Mouse (Mus musculus) heart, embryonic 11.5 days (tissue): Measurements from ENCODE around the gene Nav2. TPM values are rescaled to one million over a fixed set of nuclear protein-coding genes. Genes with fewer than 3 reads are reported as not detected.

ENCODE experiments used
- ATAC-seq: fragments of 200-750 bp; cut with Nextera tagmentation; replicated peaks from 2 replicates; pipeline ENCODE4 v1.8.0; 2017; ENCODE audit warnings: moderate library complexity; ENCODE audit not compliant: insufficient number of reproducible peaks, low FRiP score, low TSS enrichment
- H3K27ac ChIP-seq: fragments of 300-500 bp; sonication (generic); 2 replicates; pipeline ENCODE4 v1.5.1; 2014; ENCODE audit warnings: mild to moderate bottlenecking, low read depth, low read length
- H3K27me3 ChIP-seq: fragments of 300-500 bp; sonication (generic); 2 replicates; pipeline ENCODE4 v1.6.1; 2014; ENCODE audit warnings: mild to moderate bottlenecking, low read length, mixed read lengths; ENCODE audit not compliant: control insufficient read depth, insufficient read depth
- H3K36me3 ChIP-seq: fragments of 300-500 bp; sonication (generic); 2 replicates; pipeline ENCODE4 v1.6.1; 2014; ENCODE audit warnings: mild to moderate bottlenecking, low read length, moderate library complexity, mixed read lengths; ENCODE audit not compliant: control insufficient read depth, insufficient read depth
- H3K4me1 ChIP-seq: fragments of 300-500 bp; sonication (generic); 2 replicates; pipeline ENCODE4 v1.6.1; 2014; ENCODE audit warnings: low read length; ENCODE audit not compliant: control insufficient read depth, insufficient read depth
- H3K4me2 ChIP-seq: fragments of 300-500 bp; sonication (generic); 2 replicates; pipeline ENCODE4 v1.6.1; 2014; ENCODE audit warnings: mild to moderate bottlenecking, moderate library complexity
- H3K4me3 ChIP-seq: fragments of 300-500 bp; sonication (generic); 2 replicates; pipeline ENCODE4 v1.5.1; 2014; ENCODE audit warnings: low read depth, low read length
- H3K9ac ChIP-seq: fragments of 300-500 bp; sonication (generic); 2 replicates; pipeline ENCODE4 v1.6.1; 2014; ENCODE audit warnings: mild to moderate bottlenecking, low read depth, low read length, moderate library complexity
- H3K9me3 ChIP-seq: fragments of 300-500 bp; sonication (generic); replicated peaks from 2 replicates; pipeline ENCODE4 v1.6.1; 2016; ENCODE audit warnings: low read length; ENCODE audit not compliant: control insufficient read depth
- WGBS: fragments of 180-500 bp; shearing (Covaris S2); extraction: QIAGEN DNeasy Blood & Tissue Kit; methylation state at CpG from one replicate; pipeline ENCODE4 v1.1.7; 2014; ENCODE audit not compliant: insufficient replicate concordance; 5-methylcytosine and 5-hydroxymethylcytosine counted together
- polyA plus RNA-seq: library from polyadenylated mRNA; unstranded; fragments of >200 nt; fragmentation: Nextera tagmentation; extraction: Ambion mirVana; gene quantifications from 2 replicates; pipeline ENCODE4 v1.2.1, GENCODE M21; 2014

Nav2 gene
- polyA plus RNA-seq, 1 experiment from 2014 or later = 32.2 TPM

GRCm38 (mm10) chr7:49128224-49128623 is 219.7 kb downstream of the Nav2 start:
- Histone ChIP-seq H3K9me3 (no peaks in the 10 kb centered on the region), H3K4me1 (peaks cover 6% of the 10 kb centered on the region; the same call in 1 of the 2 replicates), H3K27me3 (no peaks in the 10 kb centered on the region), H3K36me3 (no peaks in the 10 kb centered on the region), H3K9ac (no peak overlapping the region), H3K4me3 (no peak overlapping the region), H3K27ac (no peak overlapping the region), H3K4me2 (no peak overlapping the region)
- no peak for ATAC-seq
- WGBS = 83% methylated on average over 8 of the region's 8 CpGs

DNA sequence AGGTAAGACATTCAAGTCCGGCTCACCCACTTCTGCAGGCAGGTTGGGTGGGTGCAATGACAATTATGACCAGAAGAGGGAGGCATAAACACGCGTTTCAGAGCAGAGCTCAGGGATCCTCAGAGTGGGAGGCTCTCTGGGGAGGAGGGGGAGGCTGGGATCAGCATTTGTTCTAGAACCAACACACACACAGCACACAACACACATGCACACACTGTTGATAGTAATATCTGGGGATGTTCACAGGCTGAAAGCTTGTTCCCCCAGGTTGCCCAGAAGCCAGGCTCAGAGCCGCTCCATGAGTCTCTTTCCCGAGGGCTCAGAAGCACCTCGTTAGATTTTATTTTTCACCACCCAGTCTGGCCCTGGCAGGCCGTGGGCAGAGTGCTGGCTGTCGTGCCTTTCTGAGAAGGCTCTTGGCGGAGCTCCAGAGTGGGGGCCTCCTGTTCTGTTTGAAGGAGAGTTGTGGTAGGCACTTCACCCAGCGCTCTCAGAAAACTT is 224.4 kb downstream of the Nav2 start:
- no peaks in the 10 kb centered on the region for H3K4me1 ChIP-seq

DNA sequence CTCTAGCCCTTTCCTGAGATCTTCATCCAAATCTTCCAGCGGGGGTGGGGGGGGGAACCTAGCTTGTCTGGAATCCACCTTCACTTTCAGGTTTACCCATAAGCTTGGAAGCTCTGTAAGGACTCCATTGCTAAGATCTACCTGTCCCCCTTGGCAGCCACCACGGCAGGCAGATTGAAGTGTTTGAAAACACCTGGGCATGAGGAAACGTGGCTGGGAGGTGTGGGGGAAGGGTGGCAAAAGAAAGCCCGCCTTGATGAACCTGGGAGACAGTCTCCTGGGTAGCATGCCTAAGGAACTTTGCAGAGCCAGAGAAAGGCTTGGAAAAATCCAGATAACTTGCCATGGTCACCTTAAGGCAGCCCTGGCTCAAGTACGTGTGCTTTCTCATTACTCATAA is 225.9 kb downstream of the Nav2 start:
- no peaks in the 10 kb centered on the region for H3K27me3 ChIP-seq
- no peak overlapping the region for H3K4me3 ChIP-seq
- no peak overlapping the region for H3K4me2 ChIP-seq
- no peaks in the 10 kb centered on the region for H3K36me3 ChIP-seq
- H3K9me3 ChIP-seq = no peaks in the 10 kb centered on the region
- WGBS = 58% methylated on average over 5 of the region's 5 CpGs
- H3K27ac ChIP-seq = no peak overlapping the region
- ATAC-seq = no peak
- no peak overlapping the region for H3K9ac ChIP-seq
- no peaks in the 10 kb centered on the region for H3K4me1 ChIP-seq

More for the DNA sequence above, 224.4 kb downstream of the Nav2 start:
- ATAC-seq = peak; percentile 37
- no peak overlapping the region for H3K27ac ChIP-seq
- H3K27me3 ChIP-seq = no peaks in the 10 kb centered on the region
- 34% methylated on average over 10 of the region's 10 CpGs for WGBS
- no peak overlapping the region for H3K4me3 ChIP-seq
- H3K9me3 ChIP-seq = no peaks in the 10 kb centered on the region
- no peak overlapping the region for H3K4me2 ChIP-seq
- H3K36me3 ChIP-seq = no peaks in the 10 kb centered on the region
- peak overlapping the region; percentile 0; the same call in 1 of the 2 replicates for H3K9ac ChIP-seq

GRCm38 (mm10) chr7:49139762-49140161 is 231.2 kb downstream of the Nav2 start:
- ATAC-seq = no peak
- Histone ChIP-seq H3K4me2 (no peak overlapping the region), H3K9ac (no peak overlapping the region), H3K27me3 (peaks cover 4% of the 10 kb centered on the region; the same call in 1 of the 2 replicates), H3K4me1 (no peaks in the 10 kb centered on the region), H3K9me3 (no peaks in the 10 kb centered on the region), H3K27ac (no peak overlapping the region), H3K36me3 (no peaks in the 10 kb centered on the region), H3K4me3 (no peak overlapping the region)
- 97% methylated on average over 2 of the region's 2 CpGs for WGBS

- Histone ChIP-seq H3K9me3 (no peaks in the 10 kb centered on the region), H3K36me3 (no peaks in the 10 kb centered on the region), H3K27me3 (peaks cover 4% of the 10 kb centered on the region; the same call in 1 of the 2 replicates), H3K4me2 (no peak overlapping the region), H3K27ac (no peak overlapping the region), H3K4me3 (no peak overlapping the region), H3K4me1 (peaks cover 19% of the 10 kb centered on the region), H3K9ac (no peak overlapping the region)
- no peak for ATAC-seq
- WGBS = 72% methylated on average over 7 of the region's 7 CpGs
Measured at GRCm38 (mm10) chr7:49143966-49144365, 235.4 kb downstream of the Nav2 start.

DNA sequence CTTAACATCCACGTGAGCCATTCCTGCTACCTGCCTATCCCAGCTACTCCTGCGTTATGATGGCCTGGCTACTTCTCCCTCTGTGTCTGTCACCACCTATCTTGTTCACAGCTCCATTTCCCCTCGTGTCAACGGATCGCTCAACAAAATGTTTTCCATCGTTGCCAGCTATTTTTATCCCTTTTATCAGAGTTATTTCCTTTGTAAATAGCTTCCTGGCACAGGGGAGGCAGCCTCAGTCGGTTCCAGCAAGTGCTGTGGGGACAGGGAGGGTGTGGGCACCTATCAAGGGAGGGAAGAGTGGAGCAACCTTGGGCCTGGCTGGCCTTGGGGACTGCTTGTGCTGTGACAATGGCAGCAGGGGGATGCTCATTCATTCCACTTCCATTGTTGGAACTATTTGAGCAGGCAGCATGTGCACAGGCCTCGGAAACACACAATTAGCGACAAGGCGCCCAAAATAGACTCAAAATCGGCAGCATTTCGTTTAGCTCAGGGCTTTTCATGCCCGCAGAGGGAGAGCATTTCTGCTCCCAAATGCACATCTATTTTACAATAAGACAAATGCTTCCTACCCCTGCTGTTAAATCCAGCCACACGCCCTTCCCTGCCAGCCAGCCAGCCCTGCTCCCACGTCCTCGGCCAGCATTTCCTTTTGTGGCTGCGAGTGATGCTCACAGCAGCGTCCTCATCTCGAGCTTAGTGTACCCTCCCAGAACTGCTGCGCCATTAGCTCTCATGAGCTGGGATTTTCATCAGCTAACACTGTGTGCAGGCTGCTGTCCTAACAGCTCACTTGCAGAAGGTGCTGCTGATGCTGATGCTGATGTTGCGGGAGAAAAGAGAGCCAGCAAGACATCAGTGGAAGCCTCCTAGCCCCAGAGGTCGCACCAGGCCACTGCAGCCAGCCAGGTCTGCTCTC is 237.5 kb downstream of the Nav2 start:
- Histone ChIP-seq H3K27me3 (peaks cover 4% of the 10 kb centered on the region; the same call in 1 of the 2 replicates), H3K36me3 (no peaks in the 10 kb centered on the region), H3K9me3 (no peaks in the 10 kb centered on the region; the same call in 1 of the 2 replicates), H3K4me1 (peaks cover 19% of the 10 kb centered on the region), H3K27ac (peak overlapping the region; percentile 81), H3K4me2 (0 out of 2 replicates have a peak overlapping the region, but pooled peaks have one; percentile 11), H3K4me3 (no peak overlapping the region), H3K9ac (no peak overlapping the region)
- peak; percentile 77 for ATAC-seq
- 30% methylated on average over 22 of the region's 22 CpGs for WGBS

DNA sequence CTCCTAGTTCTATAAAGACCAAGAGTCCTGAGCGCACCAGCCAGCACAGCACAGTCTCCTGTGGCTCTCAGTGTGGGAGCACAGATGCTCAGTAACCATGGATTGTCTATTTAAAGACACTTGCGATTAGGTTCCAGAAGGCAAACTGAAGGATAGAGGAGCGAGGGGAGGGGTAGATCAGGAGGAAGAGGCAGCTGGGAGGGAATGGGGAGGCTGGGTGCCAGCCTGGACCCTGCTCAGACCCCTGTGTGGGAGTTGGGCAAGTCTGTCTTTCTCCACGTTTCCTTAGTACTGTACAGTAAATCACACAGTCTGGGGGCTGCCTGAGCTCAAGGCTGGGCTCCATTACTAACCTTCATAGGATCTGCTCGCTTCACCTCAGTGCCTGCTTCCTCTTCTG is 243.8 kb downstream of the Nav2 start:
- Histone ChIP-seq H3K27me3 (no peaks in the 10 kb centered on the region), H3K9ac (no peak overlapping the region), H3K4me3 (no peak overlapping the region), H3K36me3 (no peaks in the 10 kb centered on the region), H3K27ac (peak overlapping the region; percentile 31; the same call in 1 of the 2 replicates), H3K9me3 (no peaks in the 10 kb centered on the region; the same call in 1 of the 2 replicates), H3K4me1 (peaks cover 6% of the 10 kb centered on the region; the same call in 1 of the 2 replicates), H3K4me2 (no peak overlapping the region)
- no peak for ATAC-seq
- 44% methylated on average over 5 of the region's 5 CpGs for WGBS

GRCm38 (mm10) chr7:49152713-49153112 is 244.2 kb downstream of the Nav2 start:
- H3K9me3 ChIP-seq = no peaks in the 10 kb centered on the region; the same call in 1 of the 2 replicates
- no peak for ATAC-seq
- no peak overlapping the region for H3K9ac ChIP-seq
- no peak overlapping the region for H3K4me3 ChIP-seq
- 62% methylated on average over 9 of the region's 9 CpGs for WGBS
- no peak overlapping the region for H3K4me2 ChIP-seq
- H3K36me3 ChIP-seq = no peaks in the 10 kb centered on the region
- no peaks in the 10 kb centered on the region for H3K27me3 ChIP-seq
- peak overlapping the region; percentile 31; the same call in 1 of the 2 replicates for H3K27ac ChIP-seq
- H3K4me1 ChIP-seq = peaks cover 6% of the 10 kb centered on the region; the same call in 1 of the 2 replicates
